Mouse (Mus musculus) bone marrow macrophage, adult 2 months (primary cell): ENCODE data around the gene Vti1a. TPM values are rescaled to one million over a fixed set of nuclear protein-coding genes. Genes with fewer than 3 reads are reported as not detected.

Experiments used
- H3K27ac ChIP-seq: 2 replicates; pipeline ENCODE4 v1.5.1; 2012; ENCODE audit warnings: low read depth, low read length; ENCODE audit not compliant: insufficient read depth
- H3K4me1 ChIP-seq: 2 replicates; pipeline ENCODE4 v1.6.1; 2012; ENCODE audit warnings: low read length; ENCODE audit not compliant: control insufficient read depth, insufficient read depth
- H3K4me3 ChIP-seq: 2 replicates; pipeline ENCODE4 v1.5.1; 2012; ENCODE audit warnings: mild to moderate bottlenecking, low read length, moderate library complexity; ENCODE audit not compliant: insufficient read depth
- CTCF ChIP-seq: IDR thresholded peaks from 2 replicates; pipeline ENCODE4 v1.5.1; 2012; ENCODE audit warnings: low read depth, mild to moderate bottlenecking, low read length, moderate library complexity
- POLR2A ChIP-seq: IDR thresholded peaks from 2 replicates; pipeline ENCODE4 v1.6.1; 2012; ENCODE audit warnings: mild to moderate bottlenecking, low read depth, low read length, borderline replicate concordance
- polyA plus RNA-seq: library from polyadenylated mRNA; stranded (reverse); fragments of >200 nt; gene quantifications from 2 replicates; pipeline ENCODE4 v1.2.4, GENCODE M21; 2012; ENCODE audit not compliant: missing spikeins, insufficient read depth, insufficient read length

Vti1a gene
- 29.8 and 31.7 TPM in 2 replicates for polyA plus RNA-seq

- Histone ChIP-seq H3K4me1 (peaks cover 37% of the 10 kb centered on the region), H3K27ac (peak within 1 kb of the TSS; percentile 89), H3K4me3 (peak within 1 kb of the TSS; percentile 90)
- TF ChIP-seq POLR2A (no peak), CTCF (no peak)
Observed at GRCm38 (mm10) chr19:55316109-55316714, at the start of gene Vti1a. Gene Vti1a, plus strand, starts transcription at chr19:55316295.

GRCm38 (mm10) chr19:55266786-55267185 is 49.3 kb upstream of the Vti1a start:
- TF ChIP-seq CTCF (no peak), POLR2A (no peak)
- Histone ChIP-seq H3K4me3 (no peak overlapping the region), H3K27ac (no peak overlapping the region), H3K4me1 (peaks cover 21% of the 10 kb centered on the region)

GRCm38 (mm10) chr19:55268150-55268549 is 47.9 kb upstream of the Vti1a start:
- peaks cover 21% of the 10 kb centered on the region for H3K4me1 ChIP-seq
- no peak overlapping the region for H3K4me3 ChIP-seq
- TF ChIP-seq CTCF = no peak
- TF ChIP-seq POLR2A = no peak
- H3K27ac ChIP-seq = no peak overlapping the region

- peaks cover 21% of the 10 kb centered on the region for H3K4me1 ChIP-seq
- no peak for TF ChIP-seq POLR2A
- no peak for TF ChIP-seq CTCF
- H3K27ac ChIP-seq = no peak overlapping the region
- no peak overlapping the region for H3K4me3 ChIP-seq
Observed at GRCm38 (mm10) chr19:55269051-55269450, 47.0 kb upstream of the Vti1a start.

GRCm38 (mm10) chr19:55271448-55271847 is 44.6 kb upstream of the Vti1a start:
- Histone ChIP-seq H3K4me3 (no peak overlapping the region), H3K27ac (no peak overlapping the region), H3K4me1 (peaks cover 15% of the 10 kb centered on the region)
- TF ChIP-seq POLR2A (no peak), CTCF (no peak)

GRCm38 (mm10) chr19:55273340-55273739 is 42.8 kb upstream of the Vti1a start:
- H3K4me3 ChIP-seq = no peak overlapping the region
- peaks cover 8% of the 10 kb centered on the region for H3K4me1 ChIP-seq
- H3K27ac ChIP-seq = no peak overlapping the region
- no peak for TF ChIP-seq POLR2A
- no peak for TF ChIP-seq CTCF

GRCm38 (mm10) chr19:55276100-55276499 is 40.0 kb upstream of the Vti1a start:
- peaks cover 2% of the 10 kb centered on the region; the same call in 1 of the 2 replicates for H3K4me1 ChIP-seq

GRCm38 (mm10) chr19:55276770-55277169 is 39.3 kb upstream of the Vti1a start:
- no peak overlapping the region for H3K4me3 ChIP-seq
- no peak overlapping the region for H3K27ac ChIP-seq
- peaks cover 8% of the 10 kb centered on the region for H3K4me1 ChIP-seq
- TF ChIP-seq POLR2A (no peak), CTCF (no peak)

More at GRCm38 (mm10) chr19:55276100-55276499, 40.0 kb upstream of the Vti1a start:
- Histone ChIP-seq H3K4me3 (no peak overlapping the region), H3K27ac (no peak overlapping the region)
- TF ChIP-seq CTCF = no peak
- no peak for TF ChIP-seq POLR2A

GRCm38 (mm10) chr19:55284093-55284492 is 32.0 kb upstream of the Vti1a start:
- Histone ChIP-seq H3K27ac (no peak overlapping the region), H3K4me1 (peaks cover 29% of the 10 kb centered on the region), H3K4me3 (no peak overlapping the region)
- no peak for TF ChIP-seq POLR2A
- no peak for TF ChIP-seq CTCF

GRCm38 (mm10) chr19:55286034-55286433 is 30.1 kb upstream of the Vti1a start:
- Histone ChIP-seq H3K4me3 (no peak overlapping the region), H3K4me1 (peaks cover 43% of the 10 kb centered on the region), H3K27ac (no peak overlapping the region)
- TF ChIP-seq CTCF (no peak), POLR2A (no peak)

GRCm38 (mm10) chr19:55288974-55289373 is 27.1 kb upstream of the Vti1a start:
- no peak overlapping the region for H3K4me3 ChIP-seq
- peaks cover 57% of the 10 kb centered on the region for H3K4me1 ChIP-seq
- H3K27ac ChIP-seq = no peak overlapping the region
- TF ChIP-seq POLR2A (no peak), CTCF (no peak)
